Mouse (Mus musculus): Measurements from ENCODE around the gene Trp53inp2. TPM values are rescaled to one million over a fixed set of nuclear protein-coding genes. Genes with fewer than 3 reads are reported as not detected.

The Trp53inp2 gene
- polyA plus RNA-seq (2012; rRNA removed), result 23.4 and 23.8 TPM in 2 replicates

GRCm38 (mm10) chr2:155380261-155381059 is at the start of gene Trp53inp2:
TSS of gene Trp53inp2 (plus strand) at chr2:155381059.

DNA sequence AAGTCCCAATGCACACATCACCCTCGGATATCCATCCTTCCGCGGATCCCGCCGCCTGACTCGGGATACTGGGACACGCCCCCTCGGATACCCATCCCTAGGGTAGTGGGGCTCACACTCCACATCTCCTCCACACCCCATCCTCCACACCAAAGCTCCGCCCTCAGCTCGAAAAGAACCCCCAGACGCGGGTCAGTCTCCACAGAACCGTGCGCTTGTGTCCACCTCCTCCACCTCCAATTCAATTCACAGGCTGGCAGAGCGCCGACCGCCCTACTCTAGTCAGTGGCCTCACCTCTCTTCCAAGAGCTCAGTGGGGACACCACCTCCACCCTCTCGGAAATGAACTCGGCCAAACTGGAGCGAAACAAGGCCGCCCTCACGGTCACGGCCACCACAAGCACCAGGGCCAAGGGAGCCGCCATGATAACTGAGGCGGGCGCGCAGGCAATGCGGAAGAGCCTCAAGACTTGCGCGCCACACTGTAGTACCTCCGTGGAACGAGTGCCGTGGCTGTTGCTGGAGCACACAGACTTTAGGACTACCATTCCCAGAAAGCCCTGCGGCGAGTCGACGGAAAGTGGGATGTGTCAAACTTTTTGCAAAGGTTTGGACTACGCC is 23.8 kb upstream of the Trp53inp2 start, which contains the start of gene Pigu:
Pigu (minus strand) TSS at position 460 of the 621 bp plus-strand sequence.

Other genes with a start within 250 kb of the Trp53inp2 start
- 7.3 and 8.5 TPM in 2 replicates for gene Itch, start 247.6 kb upstream of the Trp53inp2 start, polyA plus RNA-seq (2012; rRNA removed)
- gene Dynlrb1, start 144.5 kb upstream of the Trp53inp2 start, polyA plus RNA-seq (2012; rRNA removed), result 162 and 180 TPM in 2 replicates
- 18.8 and 21.8 TPM in 2 replicates for gene Map1lc3a, start 104.8 kb upstream of the Trp53inp2 start, polyA plus RNA-seq (2012; rRNA removed)
- gene Pigu, start 23.6 kb upstream of the Trp53inp2 start, polyA plus RNA-seq (2012; rRNA removed), result 18.9 and 19.1 TPM in 2 replicates
- gene Ncoa6, start 92.8 kb downstream of the Trp53inp2 start, polyA plus RNA-seq (2012; rRNA removed), result 7.1 and 10.0 TPM in 2 replicates
- 27.3 and 59.6 TPM in 2 replicates for gene Acss2, start 136.9 kb downstream of the Trp53inp2 start, polyA plus RNA-seq (2012; rRNA removed)
- gene Ggt7, start 137.2 kb downstream of the Trp53inp2 start, polyA plus RNA-seq (2012; rRNA removed), result 0.35 and 0.50 TPM in 2 replicates
- gene Gss, start 211.8 kb downstream of the Trp53inp2 start, polyA plus RNA-seq (2012; rRNA removed), result 36.9 and 39.4 TPM in 2 replicates
- gene Myh7b, start 230.2 kb downstream of the Trp53inp2 start, polyA plus RNA-seq (2012; rRNA removed), result 0.83 and 1.3 TPM in 2 replicates